Comparison of ENCODE assay signal across 9 mouse cellular contexts in genomic region chr5:98410060-98410459, GRCm38 (mm10).
DNase-seq lines count a peak whose midpoint lies in the region; ATAC-seq and TF ChIP-seq lines count a peak whose summit lies in the region.
"Had no signal": no experiment of that assay in that cellular context is flagged by ENCODE, and none has a peak within 500 bp of the region (broad histone marks: within the 10 kb centered on the region; RNA-seq: fewer than 3 reads in every experiment).

No protein-coding gene starts in this region.

- no peaks in the 10 kb centered on the region for H3K9me3 ChIP-seq in forebrain, embryonic 11.5 days (ENCODE audit: control insufficient read depth, low read length)
- no peaks in the 10 kb centered on the region for H3K9me3 ChIP-seq in forebrain, embryonic 16.5 days (ENCODE audit: control insufficient read depth, low read length)

- H3K4me3 ChIP-seq in forebrain, embryonic 11.5 days (ENCODE audit: low read depth, low read length) = no peak overlapping the region
- no peak overlapping the region for H3K4me3 ChIP-seq in forebrain, embryonic 16.5 days (replicated peaks; ENCODE audit: low read length)
- H3K4me3 ChIP-seq in lung, adult 2 months (replicated peaks; ENCODE audit: extremely low read depth, low read depth, low read length) = no peak overlapping the region

- TF ChIP-seq POLR2A in lung, adult 2 months (IDR thresholded peaks at IDR 0.05; ENCODE audit: borderline replicate concordance, extremely low read depth, low read depth, low read length) = no peak

- no peaks in the 10 kb centered on the region for H3K27me3 ChIP-seq in forebrain, embryonic 11.5 days (ENCODE audit: control insufficient read depth, insufficient read depth, low read length)
- H3K27me3 ChIP-seq in forebrain, embryonic 16.5 days (replicated peaks; ENCODE audit: control insufficient read depth, insufficient read depth, low read length) = no peaks in the 10 kb centered on the region

- whole genome bisulfite sequencing in forebrain, embryonic 11.5 days = 80% methylated on average over 2 of the region's 2 CpGs
- 73% methylated on average over 2 of the region's 2 CpGs for WGBS in forebrain, embryonic 16.5 days
- 59% methylated on average over 2 of the region's 2 CpGs for WGBS in lung, adult 2 months

- ATAC-seq in forebrain, embryonic 11.5 days (replicated peaks; ENCODE audit: low FRiP score) = no peak
- ATAC-seq in forebrain, embryonic 16.5 days = no peak
- no peak for ATAC-seq in activated CD4-positive, CD25-positive, alpha-beta regulatory T cell, adult 4 months

- no peaks in the 10 kb centered on the region for H3K36me3 ChIP-seq in forebrain, embryonic 11.5 days (ENCODE audit: control insufficient read depth, insufficient read depth, low read length)
- no peaks in the 10 kb centered on the region for H3K36me3 ChIP-seq in forebrain, embryonic 16.5 days (ENCODE audit: control insufficient read depth, insufficient read depth)
- H3K36me3 ChIP-seq: G1E had no signal

- no peak overlapping the region for H3K9ac ChIP-seq in forebrain, embryonic 11.5 days (ENCODE audit: low read length)
- no peak overlapping the region for H3K9ac ChIP-seq in forebrain, embryonic 16.5 days (replicated peaks; ENCODE audit: low read depth, low read length)

- no peak overlapping the region for H3K4me2 ChIP-seq in forebrain, embryonic 11.5 days (ENCODE audit: low read depth, low read length, severe bottlenecking)
- H3K4me2 ChIP-seq in forebrain, embryonic 16.5 days (ENCODE audit: low read length) = no peak overlapping the region

- no peak overlapping the region for H3K27ac ChIP-seq in forebrain, embryonic 11.5 days (ENCODE audit: low read depth, low read length)
- no peak overlapping the region for H3K27ac ChIP-seq in forebrain, embryonic 16.5 days (ENCODE audit: low read length)

- peak; percentile 55 for DNase-seq in forebrain, embryonic 11.5 days (ENCODE audit: low spot score)
- DNase-seq in lung, adult 2 months = peak; percentile 38
- no peak for DNase-seq in lung, postnatal 25 days (ENCODE audit: low spot score)
- peak; percentile 3 for DNase-seq in adipocyte (ENCODE audit: low spot score)
- peak; percentile 31 for DNase-seq in lung, postnatal 14 days
- no peak for DNase-seq in left cerebral cortex, adult 9 months (ENCODE audit: low spot score in 2 of 2)

- H3K4me1 ChIP-seq in forebrain, embryonic 11.5 days (replicated peaks; ENCODE audit: control insufficient read depth, insufficient read depth, low read length) = no peaks in the 10 kb centered on the region
- H3K4me1 ChIP-seq in forebrain, embryonic 16.5 days (replicated peaks; ENCODE audit: control insufficient read depth, insufficient read depth, low read length) = no peaks in the 10 kb centered on the region
- no peaks in the 10 kb centered on the region for H3K4me1 ChIP-seq in lung, adult 2 months (ENCODE audit: control insufficient read depth, insufficient read depth, low read length)

- peak; percentile 58 for TF ChIP-seq CTCF in lung, adult 2 months (IDR thresholded peaks at IDR 0.05; ENCODE audit: insufficient read depth, low read length)

Comparison
In these comparisons a context has a peak if more than half of its experiments do, and no peak if none do; other contexts are left out.
1. DNase-seq: peak in forebrain, embryonic 11.5 days (single experiment), lung, adult 2 months (single experiment), adipocyte (single experiment) and lung, postnatal 14 days (single experiment); none in lung, postnatal 25 days (single experiment) and left cerebral cortex, adult 9 months (0 of 2).